Mouse (Mus musculus): ENCODE results near the gene Rdh9. TPM values are rescaled to one million over a fixed set of nuclear protein-coding genes. Genes with fewer than 3 reads are reported as not detected.

Rdh9 gene
- 0.09 and 0.21 TPM in 2 replicates for polyA plus RNA-seq (2015; fragmentation: Nextera tagmentation; extraction: Ambion mirVana)

- H3K4me3 ChIP-seq: no peak within 1 kb of the TSS
- H3K4me2 ChIP-seq: no peak within 1 kb of the TSS
- H3K4me1 ChIP-seq (replicated peaks): no peaks in the 10 kb centered on the region
- no peaks in the 10 kb centered on the region for H3K27me3 ChIP-seq
- no peaks in the 10 kb centered on the region for H3K36me3 ChIP-seq
- no peak for ATAC-seq (ENCODE audit: low FRiP score, low read depth)
- no peaks in the 10 kb centered on the region for H3K9me3 ChIP-seq
- H3K27ac ChIP-seq (replicated peaks): no peak within 1 kb of the TSS
- WGBS: 88% methylated on average over 2 of the region's 2 CpGs
- H3K9ac ChIP-seq: no peak within 1 kb of the TSS
Observed at GRCm38 (mm10) chr10:127776011-127776410, at the start of gene Rdh9. Rdh9 (plus strand) TSS chr10:127776386.

- H3K4me3 ChIP-seq: no peak overlapping the region
- H3K9ac ChIP-seq: no peak overlapping the region
- H3K4me1 ChIP-seq (replicated peaks): peaks cover 13% of the 10 kb centered on the region
- no peaks in the 10 kb centered on the region for H3K9me3 ChIP-seq
- H3K27ac ChIP-seq (replicated peaks): no peak overlapping the region
- H3K4me2 ChIP-seq: no peak overlapping the region
- ATAC-seq (ENCODE audit: low FRiP score, low read depth): peak; percentile 55
- 68% methylated on average over 8 of the region's 8 CpGs for WGBS
- no peaks in the 10 kb centered on the region for H3K36me3 ChIP-seq
- no peaks in the 10 kb centered on the region for H3K27me3 ChIP-seq
Observed at GRCm38 (mm10) chr10:127728437-127728836, 47.7 kb upstream of the Rdh9 start.

- WGBS: 49% methylated on average over 11 of the region's 11 CpGs
- no peak overlapping the region for H3K9ac ChIP-seq
- peak overlapping the region; percentile 26; the same call in 1 of the 2 replicates for H3K27ac ChIP-seq (replicated peaks)
- no peak overlapping the region; the same call in 1 of the 2 replicates for H3K4me2 ChIP-seq
- no peak overlapping the region for H3K4me3 ChIP-seq
- no peak for ATAC-seq (ENCODE audit: low FRiP score, low read depth)
- H3K36me3 ChIP-seq: no peaks in the 10 kb centered on the region
- peaks cover 13% of the 10 kb centered on the region for H3K4me1 ChIP-seq (replicated peaks)
- no peaks in the 10 kb centered on the region for H3K27me3 ChIP-seq
- no peaks in the 10 kb centered on the region for H3K9me3 ChIP-seq
Observed at GRCm38 (mm10) chr10:127730285-127730932, 45.8 kb upstream of the Rdh9 start.

GRCm38 (mm10) chr10:127730933-127731310 is 45.3 kb upstream of the Rdh9 start:
- Histone ChIP-seq H3K4me3 (no peak overlapping the region), H3K27ac (replicated peaks) (no peak overlapping the region; the same call in 1 of the 2 replicates)

GRCm38 (mm10) chr10:127731397-127731796 is 44.8 kb upstream of the Rdh9 start:
- ATAC-seq (ENCODE audit: low FRiP score, low read depth): no peak
- Histone ChIP-seq H3K4me3 (no peak overlapping the region), H3K9me3 (no peaks in the 10 kb centered on the region), H3K4me1 (replicated peaks) (peaks cover 13% of the 10 kb centered on the region), H3K36me3 (no peaks in the 10 kb centered on the region), H3K27me3 (no peaks in the 10 kb centered on the region), H3K27ac (replicated peaks) (no peak overlapping the region), H3K4me2 (no peak overlapping the region), H3K9ac (no peak overlapping the region)
- 45% methylated on average over 5 of the region's 5 CpGs for WGBS

More at GRCm38 (mm10) chr10:127730933-127731310, 45.3 kb upstream of the Rdh9 start:
- H3K27me3 ChIP-seq: no peaks in the 10 kb centered on the region
- H3K9ac ChIP-seq: no peak overlapping the region
- no peak overlapping the region; the same call in 1 of the 2 replicates for H3K4me2 ChIP-seq
- H3K4me1 ChIP-seq (replicated peaks): peaks cover 13% of the 10 kb centered on the region
- H3K9me3 ChIP-seq: no peaks in the 10 kb centered on the region
- no peak for ATAC-seq (ENCODE audit: low FRiP score, low read depth)
- WGBS: 33% methylated on average over 9 of the region's 9 CpGs
- no peaks in the 10 kb centered on the region for H3K36me3 ChIP-seq

- peaks cover 20% of the 10 kb centered on the region for H3K4me1 ChIP-seq (replicated peaks)
- no peaks in the 10 kb centered on the region for H3K36me3 ChIP-seq
- H3K27me3 ChIP-seq: no peaks in the 10 kb centered on the region
- H3K4me2 ChIP-seq: no peak overlapping the region
- no peaks in the 10 kb centered on the region for H3K9me3 ChIP-seq
- WGBS: 55% methylated on average over 5 of the region's 5 CpGs
- H3K4me3 ChIP-seq: no peak overlapping the region
- no peak overlapping the region for H3K9ac ChIP-seq
- 0 out of 2 replicates have a peak, but pooled peaks have one; percentile 27 for ATAC-seq (ENCODE audit: low FRiP score, low read depth)
- H3K27ac ChIP-seq (replicated peaks): no peak overlapping the region
Observed at GRCm38 (mm10) chr10:127734434-127734833, 41.8 kb upstream of the Rdh9 start.

GRCm38 (mm10) chr10:127736266-127736665 is 39.9 kb upstream of the Rdh9 start:
- Histone ChIP-seq H3K4me3 (no peak overlapping the region), H3K27ac (replicated peaks) (no peak overlapping the region), H3K4me1 (replicated peaks) (peaks cover 24% of the 10 kb centered on the region), H3K9me3 (no peaks in the 10 kb centered on the region), H3K36me3 (peaks cover under 1% of the 10 kb centered on the region; the same call in 1 of the 2 replicates), H3K27me3 (no peaks in the 10 kb centered on the region), H3K4me2 (no peak overlapping the region), H3K9ac (no peak overlapping the region)
- WGBS: 91% methylated on average over 2 of the region's 2 CpGs
- no peak for ATAC-seq (ENCODE audit: low FRiP score, low read depth)

GRCm38 (mm10) chr10:127736916-127737315 is 39.3 kb upstream of the Rdh9 start:
- H3K4me1 ChIP-seq (replicated peaks): peaks cover 21% of the 10 kb centered on the region
- no peak for ATAC-seq (ENCODE audit: low FRiP score, low read depth)
- peaks cover 7% of the 10 kb centered on the region for H3K36me3 ChIP-seq
- no peak overlapping the region for H3K9ac ChIP-seq
- whole genome bisulfite sequencing: 81% methylated on average over 4 of the region's 4 CpGs
- no peaks in the 10 kb centered on the region for H3K27me3 ChIP-seq
- no peak overlapping the region for H3K27ac ChIP-seq (replicated peaks)
- H3K9me3 ChIP-seq: no peaks in the 10 kb centered on the region
- no peak overlapping the region for H3K4me2 ChIP-seq
- no peak overlapping the region for H3K4me3 ChIP-seq

GRCm38 (mm10) chr10:127737552-127737951 is 38.6 kb upstream of the Rdh9 start:
- Histone ChIP-seq H3K36me3 (peaks cover 13% of the 10 kb centered on the region), H3K27me3 (no peaks in the 10 kb centered on the region), H3K4me1 (replicated peaks) (peaks cover 21% of the 10 kb centered on the region), H3K9me3 (no peaks in the 10 kb centered on the region), H3K4me3 (no peak overlapping the region), H3K4me2 (no peak overlapping the region), H3K9ac (no peak overlapping the region), H3K27ac (replicated peaks) (no peak overlapping the region)
- ATAC-seq (ENCODE audit: low FRiP score, low read depth): no peak
- 22% methylated on average over 2 of the region's 2 CpGs for WGBS

- Histone ChIP-seq H3K36me3 (peaks cover 21% of the 10 kb centered on the region), H3K27me3 (no peaks in the 10 kb centered on the region), H3K4me3 (peak overlapping the region; percentile 96; the same call in 1 of the 2 replicates), H3K27ac (replicated peaks) (no peak overlapping the region), H3K9me3 (no peaks in the 10 kb centered on the region), H3K4me1 (replicated peaks) (peaks cover 21% of the 10 kb centered on the region), H3K9ac (no peak overlapping the region), H3K4me2 (peak overlapping the region; percentile 75)
- ATAC-seq (ENCODE audit: low FRiP score, low read depth): no peak
- 52% methylated on average over 13 of the region's 13 CpGs for WGBS
Observed at GRCm38 (mm10) chr10:127738151-127738882, 37.9 kb upstream of the Rdh9 start.

GRCm38 (mm10) chr10:127739083-127739660 is 37.0 kb upstream of the Rdh9 start, which contains the start of gene Zbtb39:
Zbtb39 (plus strand) TSS chr10:127739538.
- Histone ChIP-seq H3K27ac (replicated peaks) (peak within 1 kb of the TSS; percentile 86), H3K4me3 (peak within 1 kb of the TSS; percentile 96), H3K9me3 (no peaks in the 10 kb centered on the region), H3K4me2 (peak within 1 kb of the TSS; percentile 75), H3K9ac (peak within 1 kb of the TSS; percentile 97), H3K36me3 (peaks cover 29% of the 10 kb centered on the region), H3K27me3 (no peaks in the 10 kb centered on the region), H3K4me1 (replicated peaks) (peaks cover 21% of the 10 kb centered on the region)
- WGBS: 3% methylated on average over 16 of the region's 61 CpGs
- ATAC-seq (ENCODE audit: low FRiP score, low read depth): peak; percentile 82

GRCm38 (mm10) chr10:127739661-127740161 is 36.5 kb upstream of the Rdh9 start:
- peak; percentile 63 for ATAC-seq (ENCODE audit: low FRiP score, low read depth)
- peaks cover 35% of the 10 kb centered on the region for H3K36me3 ChIP-seq

More at GRCm38 (mm10) chr10:127739661-127740161, 36.5 kb upstream of the Rdh9 start:
- peak overlapping the region; percentile 86 for H3K27ac ChIP-seq (replicated peaks)
- H3K9ac ChIP-seq: peak overlapping the region; percentile 97
- H3K27me3 ChIP-seq: no peaks in the 10 kb centered on the region
- H3K9me3 ChIP-seq: no peaks in the 10 kb centered on the region
- WGBS: under 1% methylated on average over 45 of the region's 55 CpGs
- peaks cover 21% of the 10 kb centered on the region for H3K4me1 ChIP-seq (replicated peaks)
- H3K4me3 ChIP-seq: peak overlapping the region; percentile 96
- H3K4me2 ChIP-seq: peak overlapping the region; percentile 75

Data from hindbrain, embryonic 15.5 days (tissue).